Mouse (Mus musculus): ENCODE measurements around the gene Stambp.
A peak's percentile ranks its signal among the peaks of the same experiment; 100 is the strongest.

Gene Stambp

GRCm38 (mm10) chr6:83501524-83502310 is 70.8 kb downstream of the Stambp start:
- no peak for DNase-seq (ENCODE audit: low spot score)

- DNase-seq (ENCODE audit: low spot score): peak; percentile 35
Measured at GRCm38 (mm10) chr6:83500462-83500861, 72.1 kb downstream of the Stambp start.

DNA sequence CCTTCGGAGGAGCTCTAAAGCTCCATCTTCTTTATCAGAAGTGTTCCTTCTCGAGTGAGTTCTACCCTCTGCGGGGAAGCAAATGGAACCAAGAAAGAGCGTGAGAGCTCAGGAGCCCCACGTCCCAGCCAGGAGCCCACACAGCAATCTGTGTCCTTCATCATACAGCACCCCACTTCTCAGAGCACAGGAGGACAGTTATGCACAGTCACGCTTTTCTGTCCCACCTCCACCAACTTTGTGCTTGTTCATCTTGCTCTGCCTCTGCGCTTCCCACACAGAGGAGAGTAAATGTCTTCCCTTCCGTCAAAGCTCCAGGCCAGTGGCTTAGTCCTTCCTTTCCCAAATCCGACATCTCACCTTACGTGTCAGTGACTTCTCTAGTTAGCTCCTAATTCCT is 73.5 kb downstream of the Stambp start:
- DNase-seq (ENCODE audit: low spot score): no peak

DNA sequence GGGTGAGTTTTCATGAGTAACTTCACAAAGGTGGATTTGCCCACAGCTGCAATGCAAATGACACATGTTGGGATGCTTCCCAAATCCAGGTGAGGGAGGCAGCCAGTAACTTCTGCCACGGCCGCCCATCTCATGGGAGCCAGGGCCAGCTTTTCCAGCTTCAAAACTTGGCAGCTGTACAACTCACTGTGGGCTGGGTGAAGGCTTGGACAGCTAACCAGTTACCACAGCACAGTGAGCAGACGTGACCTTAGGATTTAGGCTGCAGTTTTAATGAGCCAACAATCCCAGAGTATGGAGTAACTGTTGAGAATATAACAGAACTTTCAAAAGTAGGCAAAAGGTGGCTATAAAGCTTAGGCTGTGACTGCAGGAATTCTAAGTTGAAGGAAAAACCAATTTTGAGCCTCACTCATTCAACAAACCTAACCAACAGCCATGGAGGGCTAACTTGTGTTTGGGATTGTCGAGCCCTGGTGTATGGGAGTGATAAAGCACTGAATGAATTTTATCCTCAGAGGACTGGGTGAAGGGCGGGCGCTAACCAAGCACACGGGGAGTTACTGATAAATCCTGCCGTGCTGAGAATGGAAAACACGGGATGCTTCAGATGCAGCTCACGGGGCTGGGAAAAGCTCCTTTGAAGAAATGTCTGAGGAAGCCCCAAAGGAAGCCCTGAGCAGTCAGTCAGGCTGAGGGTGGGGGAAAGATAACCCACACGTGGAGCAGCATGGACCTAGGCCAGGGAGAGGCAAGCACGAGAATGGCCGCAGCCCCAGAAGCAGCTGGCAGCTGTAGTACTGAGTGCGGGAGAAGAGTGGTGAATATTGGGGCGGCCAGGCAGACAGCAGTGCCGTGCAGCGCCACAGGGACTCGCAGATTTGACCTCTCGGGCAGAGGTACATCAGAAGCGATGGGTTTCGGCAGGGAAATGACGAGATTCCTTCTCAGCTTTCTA is 75.5 kb downstream of the Stambp start:
- DNase-seq (ENCODE audit: low spot score): no peak

DNA sequence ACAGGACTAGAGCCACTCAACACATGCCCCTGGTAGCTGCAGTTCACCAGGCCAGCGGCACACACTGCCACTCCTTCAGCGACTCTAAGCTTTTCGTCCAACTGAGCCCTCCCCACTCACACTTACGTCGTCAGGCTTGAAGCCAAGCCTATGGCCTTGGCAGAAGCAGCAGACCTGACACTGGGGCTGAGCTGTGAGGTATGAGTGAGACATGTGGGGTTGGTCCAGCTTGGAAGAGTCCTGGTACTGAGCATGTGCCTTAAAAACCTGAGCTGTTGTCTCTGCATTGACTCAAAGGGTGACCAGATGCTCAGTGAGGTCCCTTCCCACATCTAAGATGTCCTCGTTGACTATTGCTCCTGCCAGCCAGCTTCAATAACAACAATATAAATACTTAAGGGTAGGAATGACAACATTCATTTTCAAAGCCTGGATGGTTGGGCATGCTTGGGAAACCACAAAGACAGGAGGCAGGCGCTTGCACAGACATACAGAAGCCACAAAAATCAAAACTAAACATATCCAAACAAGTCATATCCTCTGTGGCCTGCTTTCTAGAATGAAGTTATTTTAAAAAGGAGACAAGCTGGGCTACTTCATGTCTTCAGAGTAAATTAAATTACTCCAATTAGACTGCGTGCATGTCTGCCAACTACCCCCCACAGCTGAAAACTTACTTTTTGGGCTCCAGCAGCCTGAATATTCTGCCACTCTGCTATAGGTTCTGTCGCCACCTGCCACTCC is 76.3 kb downstream of the Stambp start:
- DNase-seq (ENCODE audit: low spot score): no peak

Measured in T-cell, adult 2 months (primary cell).